Mouse (Mus musculus) gastrocnemius, postnatal 25 days (tissue): ENCODE results near the gene Lta. TPM values are rescaled to one million over a fixed set of nuclear protein-coding genes. Genes with fewer than 3 reads are reported as not detected.

Experiments used
- DNase-seq: peaks from one replicate; pipeline ENCODE4 v3.0.0; 2022
- long read RNA-seq, 2 experiments: library from polyadenylated mRNA; stranded (forward); transcript quantifications; one replicate each; pipeline ENCODE4 v2.0.0; 2021
- total RNA-seq, 2 experiments: library from RNA; stranded (reverse); gene quantifications; 1 replicate in 1 of 2; 2 replicates in 1 of 2; pipeline ENCODE4 v1.2.3; 2021

Lta gene
- under 1 TPM in 1 of 2 experiments, not detected in 1; 0.32 TPM for total RNA-seq
- long read RNA-seq, experiment 1 = 0 reads
- long read RNA-seq, experiment 2, partial matches to known transcripts = 0 of 1 reads
- long read RNA-seq, experiment 2, other reads (novel, unspliced or antisense) = 1 of 1 reads

GRCm38 (mm10) chr17:35204494-35205379, at the start of gene Lta:
Gene Lta (minus strand): TSS chr17:35205351.
- no peak for DNase-seq

GRCm38 (mm10) chr17:35254241-35255098, 49.3 kb upstream of the Lta start:
- no peak for DNase-seq

- DNase-seq = no peak
These were observed 48.3 kb upstream of the Lta start for GRCm38 (mm10) chr17:35253293-35254093.

- DNase-seq = no peak
These were observed 47.6 kb upstream of the Lta start for GRCm38 (mm10) chr17:35252619-35253292.

GRCm38 (mm10) chr17:35251981-35252380, 46.8 kb upstream of the Lta start:
- DNase-seq = no peak

- no peak for DNase-seq
These were observed 46.1 kb upstream of the Lta start for GRCm38 (mm10) chr17:35251162-35251719.

- no peak for DNase-seq
These were observed 45.4 kb upstream of the Lta start for GRCm38 (mm10) chr17:35250348-35251120.

GRCm38 (mm10) chr17:35249451-35250197, 44.5 kb upstream of the Lta start:
- no peak for DNase-seq

- no peak for DNase-seq
These were observed 43.8 kb upstream of the Lta start for GRCm38 (mm10) chr17:35248986-35249385.

- DNase-seq = no peak
These were observed 42.0 kb upstream of the Lta start for GRCm38 (mm10) chr17:35247144-35247543.

- no peak for DNase-seq
These were observed 40.8 kb upstream of the Lta start for GRCm38 (mm10) chr17:35245731-35246623.

- no peak for DNase-seq
These were observed 39.8 kb upstream of the Lta start for GRCm38 (mm10) chr17:35244999-35245398.

GRCm38 (mm10) chr17:35243086-35243485, 37.9 kb upstream of the Lta start:
- DNase-seq = peak; percentile 60

GRCm38 (mm10) chr17:35242015-35242941, 37.1 kb upstream of the Lta start:
- DNase-seq = peak; percentile 86

- DNase-seq = peak; percentile 97
These were observed 36.3 kb upstream of the Lta start, which contains the start of gene Ddx39b for GRCm38 (mm10) chr17:35241305-35242014. Gene Ddx39b (plus strand): TSS chr17:35241746.
